Mouse (Mus musculus): Measurements from ENCODE around the gene Ren1. TPM values are rescaled to one million over a fixed set of nuclear protein-coding genes. Genes with fewer than 3 reads are reported as not detected.
A peak's percentile ranks its signal among the peaks of the same experiment; 100 is the strongest.

The Ren1 gene
- total RNA-seq, 2 experiments from 2014 or later, result 0.15 TPM; not detected in 1

DNA sequence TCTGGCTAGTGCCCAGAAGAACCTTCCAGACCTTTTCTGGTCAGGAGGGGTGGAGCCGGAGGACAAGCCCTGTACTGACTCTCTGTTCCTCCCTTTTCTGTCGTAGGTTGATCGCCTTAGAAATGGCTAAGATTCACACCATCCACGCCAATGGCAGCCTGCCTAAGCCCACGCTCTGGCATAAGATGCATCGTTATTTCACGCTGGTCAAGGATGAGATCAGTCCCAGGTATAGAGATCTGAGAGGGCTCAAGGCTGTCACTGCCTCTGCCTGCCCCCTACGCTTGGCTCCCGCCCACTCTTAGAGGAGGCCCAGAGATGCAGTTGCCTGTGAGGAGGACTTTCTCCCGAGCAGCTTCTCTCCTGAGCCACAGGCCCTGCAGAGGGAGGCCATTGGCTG is 18.3 kb downstream of the Ren1 start:
- Histone ChIP-seq H3K27ac (peak overlapping the region; percentile 59; the same call in 1 of the 2 replicates), H3K4me3 (no peak overlapping the region)
- DNase-seq, result no peak
- intact Hi-C loops (cut with DNase I), result no loop called here
- no peak for TF ChIP-seq CTCF (IDR thresholded peaks at IDR 0.05)

DNA sequence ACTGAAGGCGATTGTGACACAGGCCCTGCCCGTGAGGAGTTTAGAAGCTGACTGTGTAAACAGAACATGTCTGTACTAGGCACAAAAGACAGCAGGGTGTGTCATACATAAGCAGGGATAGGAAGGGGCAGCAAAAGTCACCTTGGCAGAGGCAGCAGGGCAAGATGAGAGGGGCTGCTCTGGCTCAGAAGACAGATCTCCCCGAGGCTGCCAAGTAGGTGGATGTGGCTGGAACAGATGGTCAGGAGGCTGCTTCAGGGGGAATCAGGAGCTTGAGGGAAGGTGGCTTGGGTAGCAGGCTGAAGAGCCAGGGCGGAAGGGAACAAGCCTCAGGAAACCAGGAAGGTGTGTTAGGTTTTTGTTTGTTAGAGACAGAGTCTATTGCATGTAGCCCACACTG is 20.0 kb downstream of the Ren1 start:
- TF ChIP-seq CTCF (IDR thresholded peaks at IDR 0.05), result no peak
- DNase-seq, result no peak
- no peak overlapping the region for H3K27ac ChIP-seq
- intact Hi-C loops (cut with DNase I), result no loop called here
- no peak overlapping the region for H3K4me3 ChIP-seq

DNA sequence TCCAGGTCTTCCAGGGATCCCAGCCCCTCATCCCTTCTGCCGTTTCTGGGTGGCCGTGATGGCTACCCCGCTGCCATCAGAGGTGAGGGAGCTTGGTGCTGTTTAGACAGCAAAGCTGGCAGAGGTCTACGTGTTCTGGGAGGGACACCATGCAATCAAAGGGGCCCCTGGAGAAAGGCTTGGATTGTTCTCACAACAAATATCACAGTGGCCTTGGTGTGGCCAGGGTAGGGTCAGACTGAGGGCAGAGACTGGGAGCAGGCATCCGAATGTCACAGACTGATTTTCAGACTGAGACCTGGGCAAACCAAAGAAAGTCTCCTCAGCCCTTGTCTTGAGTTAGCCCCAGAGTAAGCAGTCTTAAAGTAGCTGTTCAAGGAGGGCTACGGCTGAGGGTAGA is 21.1 kb downstream of the Ren1 start:
- intact Hi-C loops (cut with DNase I), result no loop called here
- Histone ChIP-seq H3K4me3 (no peak overlapping the region), H3K27ac (no peak overlapping the region)
- DNase-seq, result no peak
- TF ChIP-seq CTCF (IDR thresholded peaks at IDR 0.05), result no peak

DNA sequence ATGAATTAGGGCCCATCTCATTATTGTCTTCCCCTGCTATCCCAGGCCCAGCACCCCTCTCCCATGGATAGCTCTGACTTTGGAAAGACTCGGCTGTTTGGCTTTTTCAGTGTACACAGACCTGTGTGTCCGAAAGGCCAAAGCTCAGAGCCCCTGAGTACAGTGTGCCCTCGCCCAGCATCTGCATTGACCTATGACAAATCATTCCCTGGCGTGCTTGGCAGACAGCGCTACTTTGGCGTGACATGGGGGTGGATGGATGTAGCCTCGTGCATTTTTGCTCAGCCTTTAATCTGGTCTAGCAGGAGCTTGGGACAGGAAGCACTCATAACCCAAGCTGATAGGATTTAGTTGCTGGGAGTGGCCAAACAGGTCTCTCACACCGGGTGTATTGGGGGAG is 21.8 kb downstream of the Ren1 start:
- Histone ChIP-seq H3K4me3 (no peak overlapping the region), H3K27ac (no peak overlapping the region)
- no peak for TF ChIP-seq CTCF (IDR thresholded peaks at IDR 0.05)
- DNase-seq, result no peak
- intact Hi-C loops (cut with DNase I), result no loop called here

DNA sequence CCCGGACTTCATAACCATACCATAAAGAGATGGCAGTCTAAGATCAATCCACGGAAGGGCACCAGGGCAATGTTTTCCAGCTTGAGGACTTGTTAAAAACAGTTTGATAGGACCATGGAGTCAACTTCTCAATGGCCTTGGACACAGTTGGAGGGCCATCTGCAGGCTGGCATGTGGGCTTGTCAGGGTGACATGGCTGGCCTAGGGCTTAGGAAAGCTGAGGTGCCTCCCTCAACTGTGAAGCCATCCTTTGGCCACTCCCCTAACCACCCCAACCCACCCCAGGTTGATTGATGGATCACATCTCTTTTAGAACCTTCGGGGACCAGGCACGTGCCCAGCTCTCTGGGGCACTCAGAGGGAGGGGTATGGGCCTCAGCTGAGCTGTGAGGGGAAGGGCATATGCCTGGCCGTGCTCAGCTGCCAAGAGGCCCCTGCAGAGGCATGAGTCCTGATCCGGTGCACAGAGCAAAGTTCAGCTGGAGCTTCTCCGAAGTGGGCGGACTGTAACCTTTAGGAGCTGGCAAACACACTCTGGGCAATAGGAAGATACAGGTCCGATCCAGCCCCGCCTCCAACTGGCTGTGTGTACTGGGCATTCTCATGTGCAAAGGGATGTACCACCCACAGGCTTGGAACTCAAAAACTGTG is 25.5 kb downstream of the Ren1 start:
- H3K27ac ChIP-seq, result no peak overlapping the region
- no peak for TF ChIP-seq CTCF (IDR thresholded peaks at IDR 0.05)
- intact Hi-C loops (cut with DNase I), result no loop called here
- no peak overlapping the region for H3K4me3 ChIP-seq
- no peak for DNase-seq

DNA sequence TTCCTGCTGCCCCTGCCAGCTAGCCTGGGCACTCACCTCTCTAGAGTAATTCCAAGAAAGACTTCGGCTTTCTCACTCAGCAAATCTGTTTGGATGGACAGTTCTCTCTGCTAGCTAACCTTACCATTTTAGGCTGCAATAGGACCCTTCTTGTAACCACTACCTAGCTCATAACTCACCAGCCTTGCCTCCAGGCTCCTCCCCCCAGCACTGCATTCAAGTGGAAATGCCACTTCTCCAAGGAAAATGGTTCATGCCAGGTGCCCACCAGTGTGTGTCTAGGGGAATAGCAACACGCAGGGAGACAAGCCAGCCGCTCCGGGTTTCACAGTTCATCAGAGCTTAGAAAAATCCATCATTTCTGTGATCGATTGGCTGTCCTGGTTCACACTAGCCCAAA is 27.2 kb downstream of the Ren1 start:
- DNase-seq, result no peak
- no peak overlapping the region for H3K4me3 ChIP-seq
- H3K27ac ChIP-seq, result no peak overlapping the region
- TF ChIP-seq CTCF (IDR thresholded peaks at IDR 0.05), result no peak
- intact Hi-C loops (cut with DNase I), result no loop called here

DNA sequence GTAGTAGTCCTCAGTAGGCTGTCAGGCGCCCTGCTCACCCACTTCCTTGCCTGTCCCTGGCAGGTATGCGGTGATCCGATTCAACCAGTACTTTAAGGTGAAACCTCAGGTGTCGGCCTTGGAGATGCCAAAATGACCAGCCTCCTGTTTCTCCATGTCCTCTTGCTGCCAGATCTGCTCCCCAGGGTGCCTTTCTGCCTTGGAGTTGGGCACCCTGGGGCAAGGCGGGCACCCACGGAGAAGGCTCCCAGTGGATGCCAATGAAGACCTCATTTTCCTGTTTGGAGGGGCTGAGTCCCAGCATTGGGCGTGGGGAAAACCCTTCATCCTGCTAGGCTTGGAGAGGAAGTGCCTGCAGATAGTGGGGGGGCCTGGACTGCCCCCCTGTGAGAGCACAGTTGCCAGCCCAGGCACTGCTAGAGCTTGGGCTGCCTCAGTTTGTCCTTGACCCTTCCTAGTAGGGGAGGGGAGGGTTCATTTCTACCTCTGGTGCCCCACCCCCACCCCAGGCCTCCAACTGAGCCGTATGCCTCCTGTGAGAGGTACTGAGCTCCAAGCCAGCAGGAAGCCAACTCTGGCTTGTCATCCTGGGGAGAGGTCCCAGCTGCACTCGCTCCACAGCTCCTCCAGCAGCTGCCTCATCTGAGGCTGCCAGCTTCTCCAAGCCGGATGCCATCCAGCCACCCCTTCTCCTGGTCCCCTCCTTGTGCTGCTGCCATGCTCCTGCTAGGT is 29.1 kb downstream of the Ren1 start:
- TF ChIP-seq CTCF (IDR thresholded peaks at IDR 0.05), result no peak
- intact Hi-C loops (cut with DNase I), result no loop called here

DNA sequence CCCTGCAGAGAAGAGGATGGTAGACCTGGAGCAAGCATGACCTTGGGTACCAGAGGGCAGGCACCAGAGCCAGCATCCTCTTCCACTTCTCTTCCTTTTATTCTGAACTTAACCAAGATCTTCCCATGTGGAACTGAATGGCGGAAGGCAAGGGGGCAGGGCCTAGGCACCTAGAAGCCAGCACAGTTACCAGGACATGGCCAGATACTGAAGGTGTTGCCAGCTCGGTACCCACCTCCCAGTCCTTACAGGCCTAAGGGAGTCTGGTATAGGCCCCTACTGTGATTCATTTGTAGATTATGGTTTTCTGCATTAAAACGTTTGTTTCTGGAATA is 29.6 kb downstream of the Ren1 start:
- DNase-seq, result no peak
- Histone ChIP-seq H3K27ac (0 out of 2 replicates have a peak overlapping the region, but pooled peaks have one; percentile 13), H3K4me3 (no peak overlapping the region)
- no peak for TF ChIP-seq CTCF (IDR thresholded peaks at IDR 0.05)
- intact Hi-C loops (cut with DNase I), result loop anchor here (5.0 kb wide), 1 partner anchor 337 kb away; no protein-coding TSS in a partner anchor

More for the DNA sequence above, 29.1 kb downstream of the Ren1 start:
- Histone ChIP-seq H3K27ac (no peak overlapping the region), H3K4me3 (no peak overlapping the region)
- no peak for DNase-seq

DNA sequence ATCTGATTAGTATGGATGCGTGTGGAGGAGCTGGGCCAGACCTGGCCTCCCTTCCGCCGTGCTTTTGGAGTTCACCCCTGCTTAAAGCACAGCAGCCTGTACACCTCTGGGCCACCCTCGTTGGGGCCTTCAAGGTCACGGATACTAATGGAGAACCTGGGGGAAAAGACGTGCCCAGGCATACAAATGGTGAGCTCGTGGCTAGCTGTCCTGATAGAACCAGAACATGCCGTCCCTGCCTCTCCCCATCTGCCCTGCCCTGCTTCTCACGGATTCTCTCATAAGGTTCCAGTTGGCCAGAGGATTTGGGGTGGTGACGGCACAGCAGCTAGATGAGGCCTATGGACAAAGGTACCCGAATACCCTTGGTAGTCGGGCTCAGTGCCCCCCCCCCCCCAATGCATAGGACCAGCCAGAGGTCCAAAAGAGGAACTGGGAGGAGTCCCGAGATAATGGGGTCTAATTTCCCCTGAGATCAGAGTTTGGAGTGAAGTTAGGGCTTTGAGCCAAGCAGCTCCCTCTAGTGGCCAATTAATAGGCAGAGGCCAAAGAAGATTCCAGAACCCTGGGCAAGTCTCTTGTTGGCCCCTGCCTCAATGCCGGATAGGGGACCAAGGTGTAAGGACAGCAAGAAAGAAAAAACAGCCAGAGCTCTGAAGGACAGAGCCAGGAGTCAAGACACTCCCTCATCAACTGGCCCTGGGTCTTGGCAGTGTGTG is 30.2 kb downstream of the Ren1 start:
- TF ChIP-seq CTCF (IDR thresholded peaks at IDR 0.05), result peak; percentile 75
- intact Hi-C loops (cut with DNase I), result loop anchor here (5.0 kb wide), 1 partner anchor 337 kb away; no protein-coding TSS in a partner anchor
- peak; percentile 47 for DNase-seq
- 0 out of 2 replicates have a peak overlapping the region, but pooled peaks have one; percentile 32 for H3K27ac ChIP-seq
- no peak overlapping the region for H3K4me3 ChIP-seq

DNA sequence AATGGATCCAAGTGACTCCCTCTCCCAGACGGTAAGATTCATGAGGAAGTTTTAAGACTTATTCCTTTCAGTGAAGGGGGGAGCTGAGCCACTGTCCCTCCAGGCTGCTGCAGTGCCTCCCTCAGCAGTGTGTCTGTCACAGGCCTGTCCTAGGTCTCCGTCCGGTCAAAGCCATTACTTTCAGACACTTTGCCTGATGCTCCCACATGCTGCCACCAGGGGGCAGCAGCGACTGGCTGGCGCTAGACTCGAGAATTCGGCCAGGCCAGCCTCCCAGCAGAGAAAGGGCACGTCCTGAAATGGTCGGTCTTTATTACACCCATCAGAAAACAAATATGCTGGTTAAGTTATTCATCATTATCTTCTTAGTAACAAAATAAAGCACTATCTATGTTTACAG is 31.7 kb downstream of the Ren1 start:
- Histone ChIP-seq H3K4me3 (no peak overlapping the region), H3K27ac (peak overlapping the region; percentile 73)
- intact Hi-C loops (cut with DNase I), result loop anchor here (1.0 to 5.0 kb wide), 4 partner anchors 41 to 335 kb away; partner anchors contain the start of gene Snrpe
- peak; percentile 63 for DNase-seq
- peak; percentile 95 for TF ChIP-seq CTCF (IDR thresholded peaks at IDR 0.05)

DNA sequence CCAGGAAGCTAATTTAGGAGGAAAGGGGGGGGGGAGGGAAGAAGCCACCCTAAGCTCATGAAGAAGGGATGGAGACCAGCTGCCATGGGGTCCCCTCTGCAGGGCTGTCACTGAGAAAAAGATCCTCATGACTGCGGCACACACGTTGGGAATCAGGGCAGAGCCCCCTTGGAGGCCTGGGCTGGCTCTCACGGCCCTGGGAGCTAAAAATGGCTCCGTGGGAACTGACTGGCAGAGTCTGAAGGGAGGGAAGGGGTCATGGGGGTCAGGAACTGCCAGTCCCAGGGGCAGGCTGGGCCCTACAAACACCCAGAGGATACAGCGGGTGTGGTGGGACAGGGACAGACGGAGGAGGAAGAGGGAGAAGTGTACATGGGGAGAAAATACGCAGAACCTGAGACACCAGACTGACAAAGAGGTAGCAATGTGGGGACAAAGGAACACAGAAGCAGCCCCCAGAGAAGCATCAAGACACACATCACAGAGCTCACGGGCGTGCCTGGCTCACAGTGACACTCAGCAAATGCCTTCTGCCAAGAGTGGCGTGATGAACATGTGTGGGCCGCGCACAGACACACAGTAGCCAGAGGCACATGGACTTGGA is 32.3 kb downstream of the Ren1 start:
- intact Hi-C loops (cut with DNase I), result loop anchor here (1.0 to 5.0 kb wide), 4 partner anchors 40 to 335 kb away; partner anchors contain the start of gene Snrpe
- Histone ChIP-seq H3K27ac (peak overlapping the region; percentile 73), H3K4me3 (no peak overlapping the region)
- no peak for TF ChIP-seq CTCF (IDR thresholded peaks at IDR 0.05)
- no peak for DNase-seq

DNA sequence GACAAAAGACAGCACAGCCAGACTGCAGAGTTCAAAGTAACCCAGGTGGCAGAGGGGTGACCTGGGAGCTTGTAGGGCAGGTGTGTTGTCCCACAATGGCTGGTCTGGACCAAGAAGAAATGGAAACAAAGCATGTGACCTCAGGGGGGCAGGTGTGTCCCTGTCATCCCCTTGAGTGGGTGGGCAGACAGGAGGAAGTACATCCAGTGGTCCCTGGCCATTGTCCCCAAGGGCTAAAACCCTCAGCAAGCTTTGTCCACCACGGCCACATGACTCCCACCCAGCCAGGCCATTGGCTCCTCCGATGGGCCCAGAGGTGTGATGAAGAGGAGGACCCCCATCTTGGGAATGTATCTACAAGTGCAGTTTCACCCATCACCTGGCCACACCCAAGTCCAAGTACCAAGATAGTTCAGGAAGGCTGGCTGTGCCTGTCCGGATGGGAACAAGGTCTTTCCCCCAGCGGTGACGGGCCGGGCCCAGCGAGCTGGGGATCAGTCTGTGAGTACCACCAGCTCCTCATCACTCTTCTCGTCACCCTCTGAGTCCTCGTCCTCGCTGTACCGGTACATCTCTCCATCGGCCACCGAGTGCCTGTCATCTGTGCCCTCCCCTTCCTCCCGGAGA is 33.0 kb downstream of the Ren1 start:
- intact Hi-C loops (cut with DNase I), result loop anchor here (2.0 to 5.0 kb wide), 2 partner anchors 40 to 334 kb away; no protein-coding TSS in a partner anchor
- no peak overlapping the region for H3K4me3 ChIP-seq
- no peak for TF ChIP-seq CTCF (IDR thresholded peaks at IDR 0.05)
- H3K27ac ChIP-seq, result peak overlapping the region; percentile 73
- DNase-seq, result no peak
